15 mouse cellular contexts compared by ENCODE assay signal in genomic region chr13:84805190-84805589, GRCm38 (mm10).
DNase-seq lines count a peak whose midpoint lies in the region; ATAC-seq lines count a peak whose summit lies in the region.
"Had no signal": no experiment of that assay in that cellular context is flagged by ENCODE, and none has a peak within 500 bp of the region (broad histone marks: within the 10 kb centered on the region; RNA-seq: fewer than 3 reads in every experiment).

No protein-coding gene starts in this region.

- no peaks in the 10 kb centered on the region for H3K27me3 ChIP-seq in midbrain, embryonic 12.5 days

- peak; percentile 22 to 47 for DNase-seq in cerebellum, postnatal 10 days
- no peak for DNase-seq in cerebellum, postnatal 4 days (ENCODE audit: low spot score in 2 of 2)
- peak; percentile 51 to 66 for DNase-seq in right cerebral cortex, postnatal 10 days (ENCODE audit: low spot score in 2 of 2)
- DNase-seq in right cerebral cortex, postnatal 4 days = no peak
- DNase-seq in adipocyte (ENCODE audit: low spot score) = no peak
- no peak for DNase-seq in adrenal gland, adult 8-10 months
- DNase-seq in kidney, postnatal 25 days = no peak
- DNase-seq: adrenal gland, postnatal 36 days; cerebellum, postnatal 36 days; heart, adult 11 months; kidney, postnatal 36 days; lung, postnatal 14 days had no signal

- no peak overlapping the region for H3K4me3 ChIP-seq in midbrain, embryonic 12.5 days
- H3K4me3 ChIP-seq: erythroblast, embryonic 14.5 days; myocyte had no signal

- WGBS in midbrain, embryonic 12.5 days = 56% methylated on average over 4 of the region's 4 CpGs

- ATAC-seq in midbrain, embryonic 12.5 days (ENCODE audit: low FRiP score, low read depth) = peak; percentile 81

- H3K36me3 ChIP-seq in midbrain, embryonic 12.5 days = no peaks in the 10 kb centered on the region

- H3K9me3 ChIP-seq in midbrain, embryonic 12.5 days = no peaks in the 10 kb centered on the region

- H3K9ac ChIP-seq in midbrain, embryonic 12.5 days (replicated peaks) = no peak overlapping the region

- H3K27ac ChIP-seq in midbrain, embryonic 12.5 days (replicated peaks) = peak overlapping the region; percentile 49; the same call in 1 of the 2 replicates

- peaks cover 12% of the 10 kb centered on the region for H3K4me1 ChIP-seq in midbrain, embryonic 12.5 days

- H3K4me2 ChIP-seq in midbrain, embryonic 12.5 days (replicated peaks) = no peak overlapping the region

Comparison
In these comparisons a context has a peak if more than half of its experiments do, and no peak if none do; other contexts are left out.
1. DNase-seq: peak in cerebellum, postnatal 10 days (2 of 2) and right cerebral cortex, postnatal 10 days (2 of 2); none in cerebellum, postnatal 4 days (0 of 2), right cerebral cortex, postnatal 4 days (single experiment), adipocyte (single experiment), adrenal gland, adult 8-10 months (single experiment) and kidney, postnatal 25 days (0 of 2).